Mouse (Mus musculus): ENCODE data around the gene C4bp.

GRCm38 (mm10) chr1:130629521-130629920 is 31.9 kb downstream of the C4bp start, which contains the start of gene Zp3r:
- TF ChIP-seq CTCF (IDR thresholded peaks at IDR 0.05 in 2 of 3, conservative IDR thresholded peaks at IDR 0.05 in 1 of 3; ENCODE audit: control insufficient read depth in 1 of 3, insufficient read depth in 1 of 3, low read depth in 2 of 3, low read length in 3 of 3, poor library complexity in 1 of 3, severe bottlenecking in 1 of 3): no peak
- TF ChIP-seq TAL1 (IDR thresholded peaks at IDR 0.05; ENCODE audit: low read length): no peak
- TF ChIP-seq EP300 (IDR thresholded peaks at IDR 0.05; ENCODE audit: low read depth in 1 of 2, low read length in 2 of 2): no peak
- no peak for TF ChIP-seq UBTF (IDR thresholded peaks at IDR 0.05; ENCODE audit: borderline replicate concordance, insufficient read depth, low read depth, low read length)
- no peak for TF ChIP-seq MYB (IDR thresholded peaks at IDR 0.05; ENCODE audit: low read depth, low read length)
- no peak for TF ChIP-seq RCOR1 (IDR thresholded peaks at IDR 0.05; ENCODE audit: low read depth, low read length)
- no peak for TF ChIP-seq MAZ (IDR thresholded peaks at IDR 0.05; ENCODE audit: low read depth, low read length)
- TF ChIP-seq POLR2A (IDR thresholded peaks at IDR 0.05; ENCODE audit: control insufficient read depth in 1 of 2, insufficient read depth in 1 of 2, low read depth in 1 of 2, low read length in 2 of 2, poor library complexity in 1 of 2): no peak
- no peak for TF ChIP-seq NRF1 (IDR thresholded peaks at IDR 0.05; ENCODE audit: insufficient read depth, low read depth, low read length, poor library complexity, severe bottlenecking)
- no peak for TF ChIP-seq HCFC1 (IDR thresholded peaks at IDR 0.05; ENCODE audit: low read depth, low read length)
